Mouse (Mus musculus): ENCODE measurements around the gene Tnp1.

Tnp1 gene

GRCm38 (mm10) chr1:73004890-73005289 lies 10.8 kb downstream of the Tnp1 start:
- in situ Hi-C loops (cut with MboI): no loop called here

GRCm38 (mm10) chr1:73002637-73003036 lies 13.1 kb downstream of the Tnp1 start:
- in situ Hi-C loops (cut with MboI): no loop called here

- in situ Hi-C loops (cut with MboI): no loop called here
Observed at GRCm38 (mm10) chr1:73001961-73002360, 13.7 kb downstream of the Tnp1 start.

DNA sequence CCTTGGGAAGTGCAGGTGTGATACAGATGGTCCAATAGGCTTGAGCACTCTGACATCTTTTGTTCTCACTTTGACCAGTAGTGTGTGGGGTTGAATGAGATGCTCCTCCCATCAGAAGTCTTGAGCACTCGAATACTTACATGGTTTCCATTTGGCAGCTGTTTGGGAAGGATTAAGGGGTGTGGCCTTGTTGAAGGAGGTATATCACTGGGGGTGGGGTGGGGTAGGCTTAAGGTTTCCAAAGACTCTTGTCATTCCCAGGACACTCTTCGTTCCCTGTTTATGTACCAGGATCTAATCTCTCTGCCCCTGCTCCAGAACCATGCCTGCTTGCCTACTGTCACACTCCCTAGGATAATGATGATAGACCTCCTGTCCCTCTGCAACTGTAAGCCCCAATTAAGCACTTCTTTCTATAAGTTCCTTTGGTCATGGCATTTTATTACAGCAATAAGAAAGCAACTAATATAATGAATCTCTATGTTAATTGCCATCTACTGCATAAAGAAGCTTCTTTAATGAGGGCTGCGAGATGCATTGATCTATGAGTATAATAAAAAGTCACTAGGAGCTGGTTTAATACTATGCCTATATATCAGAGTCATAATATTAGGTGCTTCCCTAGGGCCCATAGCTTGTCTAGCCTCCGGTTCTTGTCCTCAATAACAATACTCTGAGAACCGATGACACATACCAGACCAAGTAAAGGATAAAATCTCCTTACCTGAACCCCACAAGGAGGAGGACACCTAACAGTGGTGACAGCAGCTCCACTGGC lies 20.8 kb downstream of the Tnp1 start:
- in situ Hi-C loops (cut with MboI): no loop called here

DNA sequence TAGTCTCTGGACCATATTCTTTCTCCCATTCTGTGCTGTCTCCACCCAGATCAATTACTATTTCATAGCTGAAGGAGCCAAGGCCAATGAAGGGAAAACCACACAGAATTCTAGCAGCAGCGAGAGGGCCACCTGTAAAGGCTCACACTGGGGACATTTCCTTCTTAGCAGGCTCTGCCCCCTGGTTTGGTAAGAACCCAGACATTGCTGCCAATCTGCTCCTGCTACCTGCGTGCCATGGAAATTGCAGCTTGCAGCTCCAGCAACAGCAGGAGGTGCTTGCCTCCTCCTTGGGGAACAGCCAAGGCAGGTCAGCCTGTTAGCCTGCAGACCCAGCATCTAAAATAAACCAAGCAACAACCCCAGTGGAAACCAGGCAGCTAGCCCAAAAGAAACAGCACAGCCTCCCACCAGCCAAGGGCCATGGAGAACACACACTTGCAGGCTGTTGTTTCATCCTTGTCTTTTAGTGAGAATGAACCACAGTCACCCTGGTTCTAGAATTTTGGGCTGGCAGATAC lies 22.7 kb downstream of the Tnp1 start:
- in situ Hi-C loops (cut with MboI): no loop called here

GRCm38 (mm10) chr1:72992209-72992608 lies 23.5 kb downstream of the Tnp1 start:
- in situ Hi-C loops (cut with MboI): no loop called here

DNA sequence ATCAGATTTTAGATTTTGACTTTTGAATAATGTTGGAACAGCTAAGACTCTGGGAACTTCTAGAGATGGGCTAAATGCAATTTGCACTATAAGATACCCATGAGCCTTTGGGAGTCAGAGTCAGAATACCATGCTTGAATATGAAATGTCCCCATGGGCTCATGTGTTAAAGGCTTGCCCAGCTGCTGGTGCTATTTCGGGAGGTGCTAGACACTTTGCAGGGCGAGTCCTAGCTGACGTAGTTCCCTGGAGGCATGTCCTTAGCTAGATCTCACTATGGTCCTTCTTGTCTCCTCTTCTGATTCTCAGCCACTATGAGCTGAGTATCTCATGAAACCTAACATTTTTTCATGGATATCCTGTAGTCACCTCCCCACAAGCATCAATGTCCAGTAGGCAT lies 26.8 kb downstream of the Tnp1 start:
- in situ Hi-C loops (cut with MboI): no loop called here

DNA sequence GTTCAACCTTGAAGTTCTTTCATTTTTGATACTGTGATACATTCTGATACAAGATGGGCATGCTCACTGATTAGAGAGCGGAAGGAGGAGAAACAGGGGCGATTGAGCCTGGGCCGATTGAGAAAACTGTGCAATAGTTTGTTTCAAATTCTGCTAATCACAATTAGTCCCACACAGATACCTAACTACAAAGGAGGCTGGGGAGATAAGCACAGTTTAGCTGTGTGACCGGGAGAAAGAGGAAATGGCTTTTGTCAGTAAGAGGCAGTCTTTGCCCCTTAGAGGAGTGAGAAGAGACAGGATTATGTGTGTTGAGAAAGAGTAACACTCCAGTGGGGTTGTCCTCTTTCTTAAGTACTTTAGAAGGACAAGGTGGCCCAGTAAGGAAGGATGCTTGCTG lies 29.0 kb downstream of the Tnp1 start:
- in situ Hi-C loops (cut with MboI): no loop called here

- in situ Hi-C loops (cut with MboI): no loop called here
Observed at GRCm38 (mm10) chr1:72978956-72979355, 36.8 kb downstream of the Tnp1 start.

GRCm38 (mm10) chr1:72974226-72974625 lies 41.5 kb downstream of the Tnp1 start:
- in situ Hi-C loops (cut with MboI): no loop called here

GRCm38 (mm10) chr1:72970461-72970860 lies 45.2 kb downstream of the Tnp1 start:
- in situ Hi-C loops (cut with MboI): no loop called here

DNA sequence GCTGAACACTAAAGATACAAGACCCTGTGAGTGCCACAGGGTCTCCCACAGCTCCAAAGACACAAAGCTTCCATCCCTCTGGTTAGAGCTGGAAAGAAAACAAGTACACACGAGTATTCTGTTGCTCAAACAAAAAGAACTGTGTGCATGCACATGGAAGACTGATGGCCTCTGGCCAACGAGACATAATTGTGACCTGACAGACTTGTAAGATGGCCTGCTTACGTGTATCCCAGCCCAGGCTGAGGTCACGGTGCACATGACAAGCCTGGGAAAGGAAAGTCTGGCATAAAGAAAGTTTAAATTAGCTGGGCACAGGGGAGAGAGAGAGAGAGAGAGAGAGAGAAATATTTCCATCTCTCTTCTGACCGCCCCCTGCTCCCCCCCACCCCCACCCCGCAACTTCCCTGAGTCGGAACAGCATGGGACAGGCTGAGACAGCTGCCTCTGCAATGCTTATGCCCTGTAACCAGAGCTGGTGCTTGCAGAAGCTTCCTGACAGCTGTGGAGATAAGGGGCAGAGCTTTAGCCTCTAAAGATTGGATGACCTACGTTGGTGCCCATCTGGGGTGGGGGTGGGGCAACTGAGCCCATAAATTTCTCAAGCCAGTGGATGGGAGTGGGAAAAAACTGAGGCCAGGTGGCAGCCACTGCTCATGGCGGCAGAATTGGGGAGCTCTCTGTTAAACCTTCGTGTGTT lies 46.4 kb downstream of the Tnp1 start:
- in situ Hi-C loops (cut with MboI): no loop called here

DNA sequence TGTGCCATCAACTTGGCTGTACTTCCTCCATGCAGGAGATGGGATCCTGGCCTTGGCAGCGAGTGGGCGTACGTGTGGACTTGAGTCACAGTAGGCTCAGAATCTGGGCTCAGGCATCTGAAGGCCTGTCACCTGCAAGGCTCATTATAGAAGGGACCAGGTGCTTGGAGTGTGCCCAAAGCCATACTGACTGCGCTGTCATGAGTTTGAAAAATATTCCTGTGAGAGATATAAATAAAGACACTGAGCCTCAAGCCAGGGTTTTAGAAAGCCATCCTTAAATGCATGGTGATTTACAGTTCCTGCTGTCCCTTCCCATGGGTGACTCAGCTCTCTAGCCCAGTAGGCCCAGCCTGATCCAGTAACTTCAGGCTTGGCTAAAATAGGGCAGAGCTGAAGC lies 49.3 kb downstream of the Tnp1 start:
- in situ Hi-C loops (cut with MboI): no loop called here
